Mouse (Mus musculus): Measurements from ENCODE around the gene Usp46. TPM values are rescaled to one million over a fixed set of nuclear protein-coding genes. Genes with fewer than 3 reads are reported as not detected.

The Usp46 gene
- total RNA-seq, 1 experiment = 13.8 TPM

DNA sequence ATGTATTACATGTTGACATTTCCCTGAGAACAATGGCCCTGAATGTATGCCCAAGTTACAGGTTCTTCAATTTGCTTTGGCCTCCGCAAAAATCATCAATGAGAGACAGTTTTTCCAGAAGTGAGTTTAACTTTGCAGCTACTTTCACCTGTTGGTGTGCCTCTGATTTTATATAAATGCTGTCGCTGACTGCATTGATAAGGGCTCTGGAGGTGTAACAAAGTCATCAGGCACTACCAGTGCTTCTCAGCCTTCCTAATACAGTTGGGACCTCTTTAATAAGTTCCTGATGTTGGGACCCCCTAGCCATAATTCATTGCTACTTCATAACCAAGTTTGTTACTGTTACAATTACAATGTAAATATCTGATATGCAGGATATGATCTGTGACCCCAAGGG lies 27.4 kb upstream of the Usp46 start:
- Histone ChIP-seq H3K4me1 (ENCODE audit: control insufficient read depth in 2 of 2, insufficient read depth in 2 of 2, low read length in 2 of 2, poor library complexity in 1 of 2) (peaks cover 0 to 1% of the 10 kb centered on the region in 2 experiments; a peak in 2 of 4 replicates), H3K9me3 (ENCODE audit: control insufficient read depth, insufficient read depth, low read depth, low read length) (no peaks in the 10 kb centered on the region), H3K9ac (ENCODE audit: insufficient read depth, low read depth, low read length, poor library complexity, severe bottlenecking) (peak overlapping the region; percentile 100; the same call in 1 of the 2 replicates), H3K27ac (ENCODE audit: insufficient read depth, low read depth, low read length, poor library complexity, severe bottlenecking) (no peak overlapping the region; the same call in 1 of the 2 replicates), H3K36me3 (ENCODE audit: control insufficient read depth, insufficient read depth, low read length, poor library complexity, severe bottlenecking) (peaks cover 24% of the 10 kb centered on the region), H3K4me3 (ENCODE audit: insufficient read depth in 1 of 2, low read depth in 1 of 2, low read length in 2 of 2, poor library complexity in 1 of 2, severe bottlenecking in 1 of 2) (peak overlapping the region in 1 of 2 experiments; percentile 99; a peak in 1 of 4 replicates)
- in situ Hi-C loops (cut with MboI; ENCODE audit: low sequenced_read_pairs in 2 of 2, unreplicated experiment in 2 of 2) = no loop called here
- TF ChIP-seq CHD2 (IDR thresholded peaks at IDR 0.05; ENCODE audit: low read depth, low read length) (peak; percentile 43; the same call in 1 of the 2 replicates), ZNF384 (IDR thresholded peaks at IDR 0.05; ENCODE audit: low read depth, low read length) (no peak)
- no peak for DNase-seq (ENCODE audit: low read depth, low spot score)

- Histone ChIP-seq H3K9ac (ENCODE audit: insufficient read depth, low read depth, low read length, poor library complexity, severe bottlenecking) (peak overlapping the region; percentile 100; the same call in 1 of the 2 replicates), H3K4me1 (ENCODE audit: control insufficient read depth in 2 of 2, insufficient read depth in 2 of 2, low read length in 2 of 2, poor library complexity in 1 of 2) (peaks cover 0 to 1% of the 10 kb centered on the region in 2 experiments; a peak in 2 of 4 replicates), H3K4me3 (ENCODE audit: insufficient read depth in 1 of 2, low read depth in 1 of 2, low read length in 2 of 2, poor library complexity in 1 of 2, severe bottlenecking in 1 of 2) (peak overlapping the region; percentile 82 to 99; a peak in 3 of 4 replicates), H3K9me3 (ENCODE audit: control insufficient read depth, insufficient read depth, low read depth, low read length) (no peaks in the 10 kb centered on the region), H3K27ac (ENCODE audit: insufficient read depth, low read depth, low read length, poor library complexity, severe bottlenecking) (peak overlapping the region; percentile 95; the same call in 1 of the 2 replicates), H3K36me3 (ENCODE audit: control insufficient read depth, insufficient read depth, low read length, poor library complexity, severe bottlenecking) (peaks cover 24% of the 10 kb centered on the region)
- no peak for TF ChIP-seq ZNF384 (IDR thresholded peaks at IDR 0.05; ENCODE audit: low read depth, low read length)
- TF ChIP-seq MAFK (IDR thresholded peaks at IDR 0.05; ENCODE audit: insufficient read depth, low read depth, low read length) = no peak
- TF ChIP-seq CHD2 (IDR thresholded peaks at IDR 0.05; ENCODE audit: low read depth, low read length) = no peak
- no peak for TF ChIP-seq HCFC1 (IDR thresholded peaks at IDR 0.05; ENCODE audit: borderline replicate concordance, insufficient read depth, low read length)
- TF ChIP-seq ZC3H11A (IDR thresholded peaks at IDR 0.05; ENCODE audit: borderline replicate concordance, low read depth, low read length) = no peak
- in situ Hi-C loops (cut with MboI; ENCODE audit: low sequenced_read_pairs in 2 of 2, unreplicated experiment in 2 of 2) = no loop called here
- no peak for DNase-seq (ENCODE audit: low read depth, low spot score)
Observed at GRCm38 (mm10) chr5:74094841-74095437, 26.7 kb upstream of the Usp46 start.

- no peak for TF ChIP-seq ZC3H11A (IDR thresholded peaks at IDR 0.05; ENCODE audit: borderline replicate concordance, low read depth, low read length)
- no peak for TF ChIP-seq ZNF384 (IDR thresholded peaks at IDR 0.05; ENCODE audit: low read depth, low read length)
- no peak for TF ChIP-seq CHD2 (IDR thresholded peaks at IDR 0.05; ENCODE audit: low read depth, low read length)
- TF ChIP-seq HCFC1 (IDR thresholded peaks at IDR 0.05; ENCODE audit: borderline replicate concordance, insufficient read depth, low read length) = no peak
- in situ Hi-C loops (cut with MboI; ENCODE audit: low sequenced_read_pairs in 2 of 2, unreplicated experiment in 2 of 2) = no loop called here
- DNase-seq (ENCODE audit: low read depth, low spot score) = no peak
- Histone ChIP-seq H3K9ac (ENCODE audit: insufficient read depth, low read depth, low read length, poor library complexity, severe bottlenecking) (peak overlapping the region; percentile 100), H3K27ac (ENCODE audit: insufficient read depth, low read depth, low read length, poor library complexity, severe bottlenecking) (peak overlapping the region; percentile 95), H3K4me1 (ENCODE audit: control insufficient read depth in 2 of 2, insufficient read depth in 2 of 2, low read length in 2 of 2, poor library complexity in 1 of 2) (peaks cover 0 to 1% of the 10 kb centered on the region in 2 experiments; a peak in 2 of 4 replicates), H3K9me3 (ENCODE audit: control insufficient read depth, insufficient read depth, low read depth, low read length) (no peaks in the 10 kb centered on the region), H3K36me3 (ENCODE audit: control insufficient read depth, insufficient read depth, low read length, poor library complexity, severe bottlenecking) (peaks cover 24% of the 10 kb centered on the region), H3K4me3 (ENCODE audit: insufficient read depth in 1 of 2, low read depth in 1 of 2, low read length in 2 of 2, poor library complexity in 1 of 2, severe bottlenecking in 1 of 2) (peak overlapping the region; percentile 82 to 99)
Observed at GRCm38 (mm10) chr5:74093556-74094428, 25.6 kb upstream of the Usp46 start.

DNA sequence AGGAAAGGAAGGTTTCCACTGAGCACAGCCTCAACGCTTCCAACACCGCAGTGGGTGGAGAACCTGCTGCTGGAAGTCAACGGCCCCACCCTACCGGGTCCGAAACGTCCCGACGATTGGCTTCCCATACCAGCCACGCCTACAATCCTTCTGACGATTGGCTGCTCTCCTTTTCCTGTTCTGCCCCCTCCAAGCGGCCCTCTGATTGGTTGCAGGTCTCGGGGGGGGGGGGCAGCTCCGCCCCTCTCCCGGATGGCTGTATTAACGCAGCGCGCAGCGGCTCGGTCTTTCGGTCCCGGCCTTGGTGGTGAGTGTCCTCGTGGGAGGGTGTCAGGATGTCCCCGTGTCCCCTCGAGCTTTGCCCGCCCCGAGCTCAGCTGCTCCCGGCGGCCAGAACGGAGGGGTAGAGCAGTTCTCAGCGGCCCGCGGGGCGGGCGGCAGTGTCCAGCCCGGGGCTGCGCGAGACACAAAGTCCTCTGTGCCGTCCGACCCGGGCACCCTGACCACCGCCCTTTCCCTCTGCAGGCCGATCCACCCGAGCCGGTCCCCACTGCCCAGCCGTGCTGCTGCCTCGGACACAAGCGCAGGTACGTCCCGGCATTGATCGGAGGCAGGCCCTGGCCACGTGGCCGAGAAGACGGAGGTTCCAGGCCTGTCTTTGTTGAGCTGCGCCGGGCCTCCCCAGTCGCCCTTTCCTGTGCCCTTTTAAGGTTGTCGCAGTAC lies 24.8 kb upstream of the Usp46 start:
- TF ChIP-seq CHD2 (IDR thresholded peaks at IDR 0.05; ENCODE audit: low read depth, low read length) (peak; percentile 56), MAFK (IDR thresholded peaks at IDR 0.05; ENCODE audit: insufficient read depth, low read depth, low read length) (no peak), HCFC1 (IDR thresholded peaks at IDR 0.05; ENCODE audit: borderline replicate concordance, insufficient read depth, low read length) (0 out of 2 replicates have a peak, but pooled peaks have one; percentile 4)
- peak overlapping the region; percentile 82 to 99 for H3K4me3 ChIP-seq (ENCODE audit: insufficient read depth in 1 of 2, low read depth in 1 of 2, low read length in 2 of 2, poor library complexity in 1 of 2, severe bottlenecking in 1 of 2)
- H3K9me3 ChIP-seq (ENCODE audit: control insufficient read depth, insufficient read depth, low read depth, low read length) = no peaks in the 10 kb centered on the region
- H3K9ac ChIP-seq (ENCODE audit: insufficient read depth, low read depth, low read length, poor library complexity, severe bottlenecking) = peak overlapping the region; percentile 100
- peak overlapping the region; percentile 95 for H3K27ac ChIP-seq (ENCODE audit: insufficient read depth, low read depth, low read length, poor library complexity, severe bottlenecking)
- H3K4me1 ChIP-seq (ENCODE audit: control insufficient read depth in 2 of 2, insufficient read depth in 2 of 2, low read length in 2 of 2, poor library complexity in 1 of 2) = peaks cover 0 to 1% of the 10 kb centered on the region in 2 experiments; a peak in 2 of 4 replicates
- in situ Hi-C loops (cut with MboI; ENCODE audit: low sequenced_read_pairs in 2 of 2, unreplicated experiment in 2 of 2) = no loop called here
- peak; percentile 96 for DNase-seq (ENCODE audit: low read depth, low spot score)
- peaks cover 24% of the 10 kb centered on the region for H3K36me3 ChIP-seq (ENCODE audit: control insufficient read depth, insufficient read depth, low read length, poor library complexity, severe bottlenecking)
